ENCODE assay signal across 22 mouse cellular contexts in genomic region chr4:137200426-137200825, GRCm38 (mm10).
DNase-seq lines count a peak whose midpoint lies in the region; ATAC-seq and TF ChIP-seq lines count a peak whose summit lies in the region.
"Had no signal": no experiment of that assay in that cellular context is flagged by ENCODE, and none has a peak within 500 bp of the region (broad histone marks: within the 10 kb centered on the region; RNA-seq: fewer than 3 reads in every experiment).

No protein-coding gene starts in this region.

- H3K36me3 ChIP-seq in kidney, embryonic 14.5 days (ENCODE audit: control insufficient read depth, insufficient read depth, low read length) = no peaks in the 10 kb centered on the region
- no peaks in the 10 kb centered on the region for H3K36me3 ChIP-seq in kidney, embryonic 15.5 days
- H3K36me3 ChIP-seq in embryonic facial prominence, embryonic 14.5 days (ENCODE audit: control insufficient read depth, insufficient read depth, low read length) = no peaks in the 10 kb centered on the region
- no peaks in the 10 kb centered on the region for H3K36me3 ChIP-seq in stomach, postnatal 0 days (ENCODE audit: control insufficient read depth, insufficient read depth, low read length)
- H3K36me3 ChIP-seq: forebrain, embryonic 12.5 days; heart, embryonic 15.5 days; limb, embryonic 12.5 days; liver, embryonic 12.5 days had no signal

- no peak overlapping the region for H3K4me3 ChIP-seq in kidney, embryonic 14.5 days (ENCODE audit: low read length)
- H3K4me3 ChIP-seq in kidney, embryonic 15.5 days (replicated peaks) = no peak overlapping the region
- H3K4me3 ChIP-seq in embryonic facial prominence, embryonic 14.5 days (ENCODE audit: low read depth, low read length) = no peak overlapping the region
- no peak overlapping the region for H3K4me3 ChIP-seq in stomach, postnatal 0 days (ENCODE audit: low read depth, low read length)
- H3K4me3 ChIP-seq: forebrain, embryonic 12.5 days; heart, embryonic 15.5 days; left cerebral cortex, adult 2 months; limb, embryonic 12.5 days; liver, embryonic 12.5 days; megakaryocyte, embryonic 14.5 days had no signal

- H3K9me3 ChIP-seq in kidney, embryonic 14.5 days (ENCODE audit: control insufficient read depth, low read length) = no peaks in the 10 kb centered on the region
- H3K9me3 ChIP-seq in kidney, embryonic 15.5 days (replicated peaks) = no peaks in the 10 kb centered on the region
- H3K9me3 ChIP-seq in embryonic facial prominence, embryonic 14.5 days (ENCODE audit: control insufficient read depth, low read length) = no peaks in the 10 kb centered on the region
- no peaks in the 10 kb centered on the region for H3K9me3 ChIP-seq in stomach, postnatal 0 days (ENCODE audit: control insufficient read depth, low read length)
- H3K9me3 ChIP-seq: forebrain, embryonic 12.5 days; heart, embryonic 15.5 days; limb, embryonic 12.5 days; liver, embryonic 12.5 days had no signal

- no peaks in the 10 kb centered on the region for H3K27me3 ChIP-seq in kidney, embryonic 14.5 days (ENCODE audit: control insufficient read depth, insufficient read depth, low read length)
- no peaks in the 10 kb centered on the region for H3K27me3 ChIP-seq in kidney, embryonic 15.5 days
- H3K27me3 ChIP-seq in embryonic facial prominence, embryonic 14.5 days (replicated peaks; ENCODE audit: control insufficient read depth, insufficient read depth, low read length) = no peaks in the 10 kb centered on the region
- no peaks in the 10 kb centered on the region for H3K27me3 ChIP-seq in stomach, postnatal 0 days (ENCODE audit: control insufficient read depth, insufficient read depth, low read length)

- H3K27ac ChIP-seq in kidney, embryonic 14.5 days (ENCODE audit: low read depth, low read length) = no peak overlapping the region
- H3K27ac ChIP-seq in kidney, embryonic 15.5 days = no peak overlapping the region
- no peak overlapping the region for H3K27ac ChIP-seq in embryonic facial prominence, embryonic 14.5 days (replicated peaks; ENCODE audit: low read depth, low read length)
- 0 out of 2 replicates have a peak overlapping the region, but pooled peaks have one; percentile 24 for H3K27ac ChIP-seq in stomach, postnatal 0 days (replicated peaks)
- H3K27ac ChIP-seq: forebrain, embryonic 12.5 days; heart, embryonic 15.5 days; hindbrain, postnatal 0 days; left cerebral cortex, adult 2 months; limb, embryonic 12.5 days; liver, embryonic 12.5 days had no signal

- WGBS in kidney, embryonic 14.5 days = 64% methylated on average over 9 of the region's 9 CpGs
- 54% methylated on average over 9 of the region's 9 CpGs for WGBS in kidney, embryonic 15.5 days
- whole genome bisulfite sequencing in embryonic facial prominence, embryonic 14.5 days = 51% methylated on average over 9 of the region's 9 CpGs
- WGBS in stomach, postnatal 0 days = 63% methylated on average over 9 of the region's 9 CpGs

- DNase-seq in right cerebral cortex, postnatal 25 days = peak; percentile 18
- DNase-seq in right cerebral cortex, postnatal 10 days (ENCODE audit: low spot score in 2 of 2) = no peak
- peak; percentile 53 for DNase-seq in embryonic facial prominence, embryonic 14.5 days (ENCODE audit: low spot score)
- no peak for DNase-seq in stomach, postnatal 0 days (ENCODE audit: low spot score)
- DNase-seq in T-cell, adult 2 months (ENCODE audit: low spot score) = no peak
- DNase-seq in layer of hippocampus, postnatal 14 days (ENCODE audit: low spot score in 2 of 2) = no peak
- DNase-seq: cerebellum, adult 2 months; gastrocnemius, postnatal 14 days; heart, postnatal 4 days; kidney, adult 11 months; kidney, postnatal 10 days; lung, adult 2 months; thymus, postnatal 25 days had no signal

- H3K9ac ChIP-seq in kidney, embryonic 14.5 days (ENCODE audit: low read depth, low read length) = 0 out of 2 replicates have a peak overlapping the region, but pooled peaks have one; percentile 18
- no peak overlapping the region for H3K9ac ChIP-seq in kidney, embryonic 15.5 days
- H3K9ac ChIP-seq in embryonic facial prominence, embryonic 14.5 days (ENCODE audit: low read depth, low read length) = no peak overlapping the region
- no peak overlapping the region for H3K9ac ChIP-seq in stomach, postnatal 0 days (ENCODE audit: low read length)
- H3K9ac ChIP-seq: forebrain, embryonic 12.5 days; heart, embryonic 15.5 days; limb, embryonic 12.5 days; liver, embryonic 12.5 days had no signal

- no peak for TF ChIP-seq EP300 in stomach, postnatal 0 days (optimal IDR thresholded peaks at IDR 0.05)

- H3K4me1 ChIP-seq in kidney, embryonic 14.5 days (ENCODE audit: control insufficient read depth, insufficient read depth, low read length) = no peaks in the 10 kb centered on the region
- peaks cover 9% of the 10 kb centered on the region for H3K4me1 ChIP-seq in kidney, embryonic 15.5 days
- H3K4me1 ChIP-seq in embryonic facial prominence, embryonic 14.5 days (ENCODE audit: control insufficient read depth, insufficient read depth, low read length) = no peaks in the 10 kb centered on the region
- no peaks in the 10 kb centered on the region for H3K4me1 ChIP-seq in stomach, postnatal 0 days (replicated peaks; ENCODE audit: control insufficient read depth, insufficient read depth)
- H3K4me1 ChIP-seq: heart, embryonic 15.5 days; megakaryocyte, embryonic 14.5 days had no signal

- H3K4me2 ChIP-seq in kidney, embryonic 14.5 days (replicated peaks; ENCODE audit: low read depth, low read length) = no peak overlapping the region
- H3K4me2 ChIP-seq in kidney, embryonic 15.5 days = no peak overlapping the region
- no peak overlapping the region for H3K4me2 ChIP-seq in embryonic facial prominence, embryonic 14.5 days (ENCODE audit: low read depth, low read length)
- H3K4me2 ChIP-seq in stomach, postnatal 0 days (replicated peaks; ENCODE audit: low read depth) = no peak overlapping the region
- H3K4me2 ChIP-seq: forebrain, embryonic 12.5 days; heart, embryonic 15.5 days; limb, embryonic 12.5 days; liver, embryonic 12.5 days had no signal

- no peak for TF ChIP-seq CTCF in stomach, postnatal 0 days (IDR thresholded peaks at IDR 0.05; ENCODE audit: low read depth)

- no peak for ATAC-seq in kidney, embryonic 14.5 days (ENCODE audit: low FRiP score, low TSS enrichment)
- no peak for ATAC-seq in kidney, embryonic 15.5 days (replicated peaks; ENCODE audit: low FRiP score)
- no peak for ATAC-seq in embryonic facial prominence, embryonic 14.5 days (ENCODE audit: low read depth)
- ATAC-seq in stomach, postnatal 0 days (ENCODE audit: low FRiP score, low TSS enrichment) = no peak
- ATAC-seq: liver, embryonic 12.5 days had no signal

Comparison
In these comparisons a context has a peak if more than half of its experiments do, and no peak if none do; other contexts are left out.
1. DNase-seq: peak in right cerebral cortex, postnatal 25 days (single experiment) and embryonic facial prominence, embryonic 14.5 days (single experiment); none in right cerebral cortex, postnatal 10 days (0 of 2), stomach, postnatal 0 days (single experiment), T-cell, adult 2 months (single experiment) and layer of hippocampus, postnatal 14 days (0 of 2).